ENCODE assay signal across 34 mouse cellular contexts in the genomic region with DNA sequence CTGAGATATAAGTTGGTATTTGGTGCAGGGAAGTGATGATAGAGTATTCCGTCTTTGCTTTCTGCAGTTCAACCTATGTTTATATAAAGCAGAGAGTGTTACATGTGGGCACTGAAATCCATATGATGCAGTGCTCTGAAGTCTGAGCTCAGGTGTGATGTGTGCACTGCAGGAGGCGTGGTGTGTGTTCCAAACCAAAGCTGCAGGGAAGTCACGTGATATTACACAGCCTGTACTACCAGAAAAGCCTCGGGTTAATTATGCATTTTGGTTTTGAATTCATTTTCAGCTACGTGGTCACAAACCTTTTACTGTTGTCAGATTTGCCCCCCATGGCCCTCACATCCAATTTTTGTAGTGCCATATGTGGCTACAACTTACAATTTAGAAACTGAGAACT. TPM values are rescaled to one million over a fixed set of nuclear protein-coding genes. Genes with fewer than 3 reads are reported as not detected.
"Had no signal": no experiment of that assay in that cellular context is flagged by ENCODE, and none has a peak within 500 bp of the region (broad histone marks: within the 10 kb centered on the region; RNA-seq: fewer than 3 reads in every experiment).

No protein-coding gene starts in this region.

- H3K36me3 ChIP-seq: embryonic facial prominence, embryonic 10.5 days; embryonic facial prominence, embryonic 12.5 days; embryonic facial prominence, embryonic 13.5 days; embryonic facial prominence, embryonic 15.5 days; forebrain, embryonic 10.5 days; forebrain, embryonic 12.5 days; forebrain, embryonic 15.5 days; heart, embryonic 10.5 days had no signal

- H3K4me2 ChIP-seq: embryonic facial prominence, embryonic 12.5 days; embryonic facial prominence, embryonic 13.5 days; embryonic facial prominence, embryonic 15.5 days; forebrain, embryonic 12.5 days; forebrain, embryonic 13.5 days; forebrain, embryonic 15.5 days had no signal

- DNase-seq: cerebellum, postnatal 10 days; cerebellum, postnatal 14 days; cerebellum, postnatal 25 days; cerebellum, postnatal 36 days; embryo, embryonic 11 days; forebrain, postnatal 0 days; gastrocnemius, adult 2 months; gastrocnemius, postnatal 10 days; gastrocnemius, postnatal 14 days; gastrocnemius, postnatal 25 days; gastrocnemius, postnatal 36 days; heart, adult 11 months; heart, adult 18-20 months; heart, adult 2 months had no signal

- ATAC-seq: forebrain, embryonic 13.5 days; forebrain, embryonic 14.5 days; forebrain, embryonic 15.5 days; forebrain, embryonic 16.5 days; forebrain, postnatal 0 days had no signal

- H3K27me3 ChIP-seq: embryonic facial prominence, embryonic 12.5 days; embryonic facial prominence, embryonic 15.5 days had no signal

- H3K4me1 ChIP-seq: embryonic facial prominence, embryonic 12.5 days; heart, embryonic 10.5 days had no signal

- H3K4me3 ChIP-seq: embryonic facial prominence, embryonic 10.5 days; embryonic facial prominence, embryonic 12.5 days; embryonic facial prominence, embryonic 13.5 days; embryonic facial prominence, embryonic 15.5 days; erythroblast, embryonic 14.5 days; forebrain, embryonic 10.5 days; forebrain, embryonic 12.5 days; forebrain, embryonic 13.5 days; forebrain, embryonic 15.5 days; gastrocnemius, adult 2 months; heart, adult 2 months; heart, embryonic 10.5 days had no signal

- H3K27ac ChIP-seq: embryonic facial prominence, embryonic 10.5 days; embryonic facial prominence, embryonic 12.5 days; embryonic facial prominence, embryonic 13.5 days; embryonic facial prominence, embryonic 15.5 days; forebrain, embryonic 10.5 days; forebrain, embryonic 12.5 days; forebrain, embryonic 13.5 days; forebrain, embryonic 15.5 days; gastrocnemius, adult 2 months; heart, adult 2 months; heart, embryonic 10.5 days had no signal

- H3K9me3 ChIP-seq: embryonic facial prominence, embryonic 10.5 days; embryonic facial prominence, embryonic 12.5 days; embryonic facial prominence, embryonic 13.5 days; embryonic facial prominence, embryonic 15.5 days; forebrain, embryonic 10.5 days; forebrain, embryonic 12.5 days; forebrain, embryonic 13.5 days; forebrain, embryonic 15.5 days; heart, embryonic 10.5 days had no signal

- H3K9ac ChIP-seq: embryonic facial prominence, embryonic 12.5 days; embryonic facial prominence, embryonic 13.5 days; embryonic facial prominence, embryonic 15.5 days; forebrain, embryonic 12.5 days; forebrain, embryonic 13.5 days; forebrain, embryonic 15.5 days; forebrain, postnatal 0 days had no signal

RNA-seq across cellular contexts. Expression of a gene that starts 40.3 kb away (rescaled TPM):
- total RNA-seq: common myeloid progenitor, adult 5-6 weeks; gastrocnemius, adult 18-20 months; gastrocnemius, adult 2 months; gastrocnemius, adult 8-10 months; gastrocnemius, postnatal 10 days; gastrocnemius, postnatal 14 days; gastrocnemius, postnatal 25 days; gastrocnemius, postnatal 36 days; gastrocnemius, postnatal 4 days; granulocyte monocyte progenitor cell, adult 5-6 weeks; heart, adult 18-20 months; heart, adult 2 months; heart, adult 8-10 months had no signal
- polyA plus RNA-seq: embryonic facial prominence, embryonic 13.5 days; embryonic facial prominence, embryonic 14.5 days; embryonic facial prominence, embryonic 15.5 days; erythroblast, embryonic 14.5 days; gonadal fat pad, adult 2 months; heart, adult 2 months; heart, embryonic 10.5 days had no signal
